Mouse (Mus musculus) gastrocnemius, postnatal 25 days (tissue): ENCODE data around the gene Gm20683. TPM values are rescaled to one million over a fixed set of nuclear protein-coding genes. Genes with fewer than 3 reads are reported as not detected.
A peak's percentile ranks its signal among the peaks of the same experiment; 100 is the strongest.
"Not testable (repeated sequence)": the region's sequence is repeated elsewhere in the genome, so short reads cannot be mapped to it uniquely, and the experiment has no call there.

ENCODE experiments used
- DNase-seq: peaks from one replicate; pipeline ENCODE4 v3.0.0; 2022
- total RNA-seq, 2 experiments: library from RNA; stranded (reverse); gene quantifications; 1 replicate in 1 of 2; 2 replicates in 1 of 2; pipeline ENCODE4 v1.2.3; 2021

Gm20683 gene
- total RNA-seq, 2 experiments from 2014 or later: 13.8 to 16.5 TPM

DNA sequence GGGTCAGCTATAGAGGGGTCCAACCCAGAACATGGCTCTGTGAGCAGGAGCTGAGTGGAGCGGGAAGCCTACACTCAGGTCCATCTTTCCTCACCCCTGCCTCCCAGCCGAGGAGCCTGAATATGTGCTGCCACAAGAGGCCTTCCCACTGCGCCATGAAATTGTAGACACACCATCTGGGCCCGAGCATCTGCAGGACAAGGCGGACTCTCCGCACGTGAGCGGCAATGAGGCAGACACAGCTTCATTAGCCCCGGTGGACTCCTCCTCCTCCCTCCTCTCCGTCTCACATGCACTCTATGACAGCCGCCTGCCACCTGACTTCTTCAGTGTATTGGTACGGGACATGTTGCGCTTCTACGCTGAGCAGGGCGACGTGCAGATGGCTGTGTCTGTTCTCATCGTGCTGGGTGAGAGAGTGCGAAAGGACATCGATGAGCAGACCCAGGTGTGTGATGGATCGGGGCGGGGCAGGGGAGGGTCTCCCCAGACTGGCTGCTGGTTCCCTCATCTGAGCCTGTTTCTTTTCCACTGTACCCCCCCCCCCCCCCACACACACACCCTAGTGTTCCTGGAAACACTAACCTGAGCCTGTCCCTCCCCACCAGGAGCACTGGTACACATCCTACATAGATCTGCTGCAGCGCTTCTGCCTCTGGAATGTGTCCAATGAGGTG is 13.9 kb downstream of the Gm20683 start:
- DNase-seq: no peak

DNA sequence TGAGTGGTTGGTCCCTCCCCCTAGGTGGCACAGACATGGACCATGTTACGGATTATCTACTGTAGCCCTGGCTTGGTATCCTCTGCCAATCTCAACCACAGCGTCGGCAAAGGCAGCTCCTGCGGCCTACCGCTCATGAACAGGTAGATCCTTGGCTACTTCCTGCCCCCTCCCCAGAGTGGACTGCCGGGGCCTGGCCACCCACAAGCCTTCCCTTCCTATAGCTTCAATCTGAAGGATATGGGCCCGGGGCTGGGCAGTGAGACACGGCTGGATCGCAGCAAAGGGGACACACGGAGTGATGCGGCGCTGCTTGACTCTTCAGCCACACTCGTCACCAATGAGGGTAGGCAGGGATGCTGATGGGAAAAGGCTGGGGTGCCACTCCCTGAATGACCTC is 14.6 kb downstream of the Gm20683 start:
- DNase-seq: no peak

DNA sequence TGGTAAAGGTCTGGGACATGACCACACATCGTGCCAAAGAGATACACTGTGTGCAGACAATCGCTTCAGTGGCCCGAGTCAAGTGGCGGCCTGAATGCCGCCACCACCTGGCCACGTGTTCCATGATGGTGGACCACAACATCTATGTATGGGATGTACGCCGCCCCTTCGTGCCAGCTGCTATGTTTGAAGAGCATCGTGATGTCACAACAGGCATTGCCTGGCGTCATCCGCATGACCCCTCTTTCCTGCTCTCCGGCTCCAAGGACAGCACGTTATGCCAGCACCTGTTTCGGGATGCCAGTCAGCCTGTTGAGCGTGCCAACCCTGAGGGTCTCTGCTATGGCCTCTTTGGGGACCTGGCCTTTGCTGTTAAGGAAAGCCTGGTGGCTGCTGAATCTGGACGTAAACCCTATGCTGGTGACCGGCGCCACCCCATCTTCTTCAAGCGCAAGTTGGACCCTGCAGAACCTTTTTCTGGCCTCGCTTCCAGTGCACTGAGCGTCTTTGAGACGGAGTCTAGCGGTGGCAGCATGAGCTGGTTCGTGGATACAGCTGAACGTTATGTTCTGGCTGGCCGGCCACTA is 15.5 kb downstream of the Gm20683 start:
- no peak for DNase-seq

DNA sequence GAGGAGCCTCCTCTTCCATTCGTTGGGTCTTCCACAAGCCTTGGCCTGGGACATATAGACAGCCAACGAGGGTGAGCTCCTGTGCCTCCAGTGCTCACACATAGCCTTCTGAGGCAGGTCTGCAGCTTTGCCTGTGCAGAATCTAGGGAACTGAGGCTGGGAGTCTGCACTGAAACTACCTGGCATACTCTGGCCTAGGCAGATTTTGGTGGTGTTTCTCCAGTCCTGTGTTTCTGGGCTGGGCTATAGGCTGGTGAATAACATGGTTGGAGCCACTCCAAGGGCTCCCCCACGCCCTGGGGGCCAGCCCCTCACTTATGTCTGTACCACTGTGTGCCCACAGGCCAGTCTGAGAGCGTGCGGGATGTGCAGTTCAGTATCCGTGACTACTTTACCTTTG is 16.3 kb downstream of the Gm20683 start:
- DNase-seq: no peak

DNA sequence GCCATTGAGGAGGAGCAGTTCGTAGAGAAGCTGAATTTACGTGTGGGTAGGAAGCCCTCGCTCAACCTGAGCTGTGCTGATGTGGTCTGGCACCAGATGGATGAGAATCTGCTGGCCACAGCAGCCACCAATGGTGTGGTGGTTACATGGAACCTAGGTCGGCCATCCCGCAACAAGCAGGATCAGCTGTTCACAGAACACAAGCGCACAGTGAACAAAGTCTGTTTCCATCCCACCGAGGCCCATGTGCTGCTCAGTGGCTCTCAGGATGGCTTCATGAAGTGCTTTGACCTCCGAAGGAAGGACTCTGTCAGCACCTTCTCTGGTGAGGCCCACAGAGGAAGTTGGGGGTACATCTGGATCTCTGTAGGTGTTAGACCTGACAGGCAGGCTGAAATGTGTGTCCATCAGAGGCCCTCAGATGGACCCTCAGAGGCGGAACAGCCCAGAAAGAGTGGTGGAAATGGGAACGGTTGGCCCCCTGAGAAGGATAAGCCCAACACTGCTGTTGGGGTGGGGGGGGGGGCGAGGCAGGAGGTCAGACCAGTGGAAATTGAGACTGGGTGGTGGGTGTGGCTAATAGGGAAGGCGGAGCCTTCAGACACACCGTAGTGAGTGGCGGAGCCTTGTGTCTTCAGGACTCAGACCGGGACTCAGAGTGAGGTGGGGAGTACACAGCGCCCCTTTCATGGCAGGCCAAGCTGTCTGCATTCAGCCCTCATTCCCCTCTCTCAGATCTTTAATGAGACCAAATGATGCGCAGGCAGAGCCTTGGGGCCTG is 17.0 kb downstream of the Gm20683 start:
- no peak for DNase-seq

DNA sequence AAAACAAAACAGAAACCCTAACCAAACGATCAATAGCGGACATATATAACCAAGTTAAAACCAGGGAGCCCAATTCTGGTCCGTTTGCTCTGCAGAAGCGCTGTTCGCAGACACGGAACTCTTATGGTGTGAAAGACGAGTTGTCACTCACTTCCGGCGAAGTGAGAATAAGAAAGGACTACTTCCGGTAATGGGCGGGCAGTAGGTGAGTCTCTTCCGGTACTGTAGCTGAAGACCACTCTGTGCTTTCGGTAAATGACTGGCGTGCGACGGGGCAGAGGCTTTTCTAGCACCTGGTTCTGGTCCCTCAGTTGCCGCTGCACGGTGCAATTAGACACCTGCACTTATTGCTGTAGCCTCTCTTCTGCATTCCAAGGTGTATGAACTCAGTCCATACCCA is 18.1 kb downstream of the Gm20683 start, which contains the start of gene Wdr24:
Gene Wdr24 (plus strand): TSS at position 176 of the 400 bp plus-strand sequence.
- DNase-seq: no peak

DNA sequence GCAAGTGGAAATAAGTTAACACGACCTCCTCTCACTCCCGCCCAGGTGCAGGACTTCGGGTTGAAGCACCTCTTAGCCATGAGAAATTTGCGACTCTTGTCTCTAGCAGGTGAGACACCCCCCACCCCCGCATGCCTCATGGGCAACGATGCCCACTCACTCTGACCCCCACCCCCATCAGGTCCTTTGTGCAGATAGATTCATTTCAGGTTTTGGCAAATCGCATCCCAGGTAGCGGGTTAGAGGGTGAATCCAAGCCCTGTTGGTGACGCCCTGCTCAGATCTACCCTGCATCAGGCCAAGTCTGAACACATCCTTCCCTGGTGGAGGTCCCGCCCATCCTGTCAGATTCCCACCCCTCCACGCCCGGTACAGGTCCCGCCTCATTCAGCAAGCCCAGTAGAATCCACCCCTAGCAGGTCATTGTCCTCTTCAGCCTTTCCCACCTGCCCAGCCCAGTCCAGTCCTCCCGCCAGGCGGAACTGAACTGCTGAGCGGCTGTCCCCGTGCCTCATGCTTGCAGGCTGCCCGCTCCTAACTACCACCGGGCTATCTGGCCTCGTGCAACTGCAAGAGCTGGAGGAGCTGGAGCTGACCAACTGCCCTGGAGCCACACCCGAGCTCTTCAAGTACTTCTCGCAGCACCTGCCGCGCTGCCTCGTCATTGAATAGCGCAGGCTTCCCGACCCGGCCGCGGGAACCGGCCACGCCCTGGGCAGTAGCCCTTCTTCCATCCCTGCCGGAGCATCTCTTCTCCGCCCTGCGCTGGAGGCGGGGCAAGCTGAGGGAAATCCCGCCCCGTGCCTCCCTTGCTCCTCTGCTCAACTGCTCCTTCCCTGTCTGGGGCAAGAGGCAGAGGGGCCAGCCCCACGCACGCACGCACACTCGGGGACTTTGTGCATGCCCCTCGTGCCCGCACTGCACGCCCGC is 22.4 kb downstream of the Gm20683 start:
- DNase-seq: no peak

DNA sequence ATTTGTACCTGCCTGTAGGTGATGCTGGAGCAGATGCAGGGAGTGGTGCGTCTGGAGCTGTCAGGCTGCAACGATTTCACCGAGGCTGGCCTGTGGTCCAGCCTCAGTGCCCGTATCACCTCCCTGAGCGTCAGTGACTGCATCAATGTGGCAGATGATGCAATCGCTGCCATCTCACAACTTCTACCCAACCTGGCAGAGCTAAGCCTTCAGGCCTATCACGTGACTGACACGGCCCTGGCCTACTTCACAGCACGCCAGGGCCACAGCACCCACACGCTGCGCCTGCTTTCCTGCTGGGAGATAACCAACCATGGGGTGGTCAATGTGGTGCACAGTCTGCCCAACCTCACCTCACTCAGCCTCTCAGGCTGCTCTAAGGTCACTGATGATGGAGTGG is 23.9 kb downstream of the Gm20683 start:
- no peak for DNase-seq

DNA sequence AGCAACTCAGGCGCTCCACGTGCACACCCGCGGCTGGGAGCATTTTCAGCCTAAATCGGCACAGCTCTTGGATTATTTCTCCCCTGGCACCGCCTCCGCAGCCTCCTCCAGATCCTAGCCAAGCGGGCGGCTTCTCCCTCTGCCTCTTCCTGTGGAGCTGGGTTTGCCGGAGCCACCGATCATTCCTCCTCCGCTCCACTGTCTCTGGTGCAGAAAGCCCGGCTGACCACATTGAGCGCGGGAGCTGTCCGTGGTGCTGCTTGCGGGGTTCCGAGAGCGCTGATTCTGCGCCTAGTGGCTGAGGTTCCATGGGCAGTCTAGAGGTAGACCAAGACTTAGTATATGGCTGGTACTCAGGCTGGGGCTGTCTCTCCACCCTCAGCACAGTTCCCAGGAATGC is 28.1 kb downstream of the Gm20683 start:
- peak; percentile 55 for DNase-seq

DNA sequence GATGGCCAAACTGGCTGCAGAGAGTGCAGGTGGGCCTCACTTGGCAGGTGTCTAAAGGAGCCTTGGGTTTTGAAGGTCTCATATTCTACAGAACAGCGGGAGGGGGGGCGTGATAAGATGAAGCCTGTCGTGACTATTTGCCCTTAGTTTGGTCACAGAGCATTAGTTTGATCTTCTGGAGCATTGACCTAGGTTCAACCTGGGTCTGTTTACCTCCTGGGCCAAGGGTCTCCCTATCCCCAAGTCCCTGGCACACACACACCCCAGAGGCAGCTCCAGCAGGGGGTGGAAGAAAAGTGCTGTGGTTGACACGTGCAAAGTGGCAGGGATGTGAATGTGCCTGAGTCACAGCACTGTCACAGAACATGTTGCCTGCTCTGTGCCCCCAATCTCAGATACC is 30.7 kb downstream of the Gm20683 start:
- no peak for DNase-seq

DNA sequence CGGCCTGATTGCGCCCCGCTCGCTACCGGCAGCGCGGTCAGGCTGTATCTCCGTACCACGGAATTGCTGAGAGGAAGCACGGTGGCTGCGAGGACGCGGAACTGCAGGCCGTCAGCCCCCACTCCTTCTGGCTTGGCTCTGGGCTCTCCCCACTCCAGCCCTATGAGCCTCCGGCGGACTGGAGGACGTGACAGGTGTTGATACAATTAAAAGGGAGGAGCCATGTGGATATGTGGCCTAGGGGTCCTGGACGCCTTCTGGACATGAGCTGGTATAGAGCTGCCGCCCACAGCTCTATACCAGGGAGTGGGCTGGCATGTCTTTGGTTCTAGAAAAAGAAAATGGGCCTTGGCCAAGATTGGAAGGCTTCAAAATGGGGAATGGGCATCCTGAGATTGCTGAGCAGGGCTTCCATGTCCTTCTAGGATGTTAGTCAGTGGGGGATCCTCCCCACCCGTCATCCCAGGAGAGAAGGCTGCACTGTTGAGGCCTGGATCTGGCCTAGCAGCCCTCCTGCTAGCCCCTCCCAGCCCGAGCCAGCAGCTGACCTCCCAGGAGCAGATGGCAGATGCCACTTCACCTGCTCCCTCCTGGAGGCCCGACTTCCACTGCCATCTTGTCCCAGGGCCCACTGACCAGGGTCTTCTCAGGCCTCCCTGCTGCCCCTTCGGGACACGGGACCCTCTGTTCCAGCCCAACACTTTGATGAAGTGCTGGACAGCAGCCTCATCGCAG is 31.8 kb downstream of the Gm20683 start:
- DNase-seq: no peak

DNA sequence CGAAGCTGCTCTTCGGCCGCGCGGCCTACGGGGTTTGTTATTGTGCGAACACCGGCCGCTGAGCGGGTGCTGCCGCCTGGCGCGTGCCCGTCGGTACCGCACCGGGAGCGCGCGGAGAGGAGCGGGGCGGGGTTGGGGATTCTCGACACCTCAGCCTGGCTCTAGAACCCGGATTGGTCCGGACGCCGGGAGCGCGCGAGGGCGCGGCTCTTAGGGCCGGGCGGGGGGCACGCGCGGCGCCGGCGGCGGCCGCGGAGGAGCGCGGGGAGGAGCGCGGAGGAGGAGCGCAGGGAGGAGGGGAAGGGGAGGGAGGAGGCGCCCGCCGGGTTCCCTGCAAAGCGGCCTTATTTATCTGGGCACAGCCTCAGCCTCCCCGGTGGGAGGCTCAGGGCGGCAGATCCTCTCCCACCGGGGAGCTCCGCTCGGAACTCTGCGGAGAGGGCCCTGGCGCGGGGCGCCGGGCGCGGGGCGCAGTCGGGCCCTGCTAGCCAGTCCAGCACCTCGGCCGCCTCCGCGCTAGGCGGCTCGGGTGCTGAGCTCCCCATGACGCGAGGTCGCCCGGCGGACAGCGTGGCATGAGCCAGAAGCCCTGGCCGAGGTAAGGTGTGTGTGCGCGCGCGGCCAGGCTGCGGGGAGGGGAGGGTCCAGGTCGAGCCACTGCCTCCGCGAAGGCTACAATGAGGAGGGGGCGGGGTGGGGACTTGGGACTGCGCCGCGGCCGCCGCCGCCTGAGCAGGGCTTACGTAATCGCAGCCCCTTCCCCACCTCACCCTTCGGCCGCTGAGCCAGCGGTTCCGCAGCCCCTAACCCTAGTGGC is 32.6 kb downstream of the Gm20683 start, which contains the start of gene Fbxl16:
Gene Fbxl16 (plus strand): TSS at position 297 of the 817 bp plus-strand sequence.
- DNase-seq: peak; percentile 55

DNA sequence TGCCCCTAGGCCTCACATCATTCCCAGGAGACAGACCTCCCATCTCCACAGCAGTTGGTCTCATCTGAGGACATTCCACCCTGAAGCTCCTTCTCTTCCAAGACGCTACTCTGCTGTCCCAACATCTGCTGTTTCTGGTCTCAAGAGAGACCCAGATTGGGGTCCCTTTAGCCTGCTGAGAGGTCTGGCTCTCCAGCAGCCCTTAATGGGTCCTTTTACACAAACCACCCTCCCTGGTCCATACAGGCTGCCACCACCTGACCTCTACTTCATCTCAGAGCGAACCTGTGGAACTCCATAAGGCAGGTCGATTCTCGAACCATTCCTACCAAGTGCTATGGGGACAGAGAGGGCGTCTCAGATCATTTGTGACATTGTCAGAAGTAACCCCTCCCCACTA is 33.5 kb downstream of the Gm20683 start:
- no peak for DNase-seq

DNA sequence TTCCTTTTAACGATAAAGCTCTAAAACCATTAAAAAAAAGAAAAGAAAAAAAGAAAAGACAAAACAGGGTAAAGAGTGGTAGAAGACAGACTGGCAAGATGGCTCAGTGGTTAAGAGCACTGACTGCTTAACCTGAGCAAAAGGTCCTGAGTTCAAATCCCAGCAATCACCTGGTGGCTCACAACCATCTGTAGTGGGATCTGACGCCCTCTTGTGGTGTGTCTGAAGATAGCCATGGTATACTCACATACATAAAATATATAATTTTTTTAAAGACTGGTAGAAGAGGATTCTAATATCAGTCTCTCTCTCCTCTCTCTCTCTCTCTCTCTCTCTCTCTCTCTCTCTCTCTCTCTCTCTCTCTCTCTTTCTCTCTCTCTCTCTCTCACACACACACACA is 34.1 kb downstream of the Gm20683 start:
- DNase-seq: not testable (repeated sequence)

DNA sequence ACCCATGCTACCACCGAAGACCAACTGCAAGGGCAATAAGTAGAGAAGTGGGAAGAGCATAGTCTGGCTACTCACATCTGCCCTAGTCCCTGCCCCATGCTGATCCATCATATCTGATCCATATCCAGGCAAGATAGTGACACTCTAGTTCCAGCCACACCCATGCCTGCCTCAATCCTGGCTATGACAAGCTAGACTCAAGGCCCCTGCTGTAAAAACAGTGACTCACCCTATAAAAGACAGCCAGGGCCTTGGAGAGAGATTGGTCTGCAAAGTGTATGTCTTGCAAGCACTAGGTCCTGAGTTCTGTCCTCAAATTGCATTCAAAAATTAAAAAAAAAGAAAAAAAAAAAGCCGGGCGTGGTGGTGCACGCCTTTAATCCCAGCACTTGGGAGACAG is 35.1 kb downstream of the Gm20683 start:
- no peak for DNase-seq

DNA sequence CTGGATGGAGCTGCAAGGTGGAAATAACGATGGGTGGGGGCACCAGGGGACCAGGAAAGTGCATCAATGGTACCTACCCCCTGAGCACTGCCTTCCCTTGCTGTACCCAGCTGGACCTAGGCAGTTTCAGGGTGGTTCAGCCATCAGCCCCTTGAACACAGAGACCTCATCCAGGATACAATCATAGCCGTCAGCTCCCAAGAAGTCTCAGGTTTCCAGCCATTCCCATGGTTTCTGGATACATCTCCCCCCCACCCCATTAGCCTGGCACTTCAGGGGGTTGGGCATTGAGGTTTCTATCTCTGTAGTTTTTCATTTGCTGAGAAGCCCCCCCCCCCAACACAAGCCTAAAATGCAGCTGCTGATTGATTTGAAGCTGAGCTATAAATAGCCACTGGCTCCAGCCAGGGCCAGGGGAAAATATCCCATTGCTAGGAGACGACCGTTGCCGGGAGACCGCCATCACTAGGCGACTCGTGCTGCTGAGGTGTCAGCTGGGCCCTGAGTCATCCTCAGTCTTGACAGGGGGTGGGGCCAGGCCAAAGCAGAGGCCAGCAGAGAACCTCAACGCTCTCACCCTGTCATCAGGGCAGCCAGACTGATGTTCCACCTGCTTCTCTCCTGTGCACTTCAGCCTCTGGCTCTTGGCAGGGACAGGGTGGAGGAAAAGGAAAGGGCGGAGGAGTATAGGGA is 38.6 kb downstream of the Gm20683 start:
- peak; percentile 55 for DNase-seq

DNA sequence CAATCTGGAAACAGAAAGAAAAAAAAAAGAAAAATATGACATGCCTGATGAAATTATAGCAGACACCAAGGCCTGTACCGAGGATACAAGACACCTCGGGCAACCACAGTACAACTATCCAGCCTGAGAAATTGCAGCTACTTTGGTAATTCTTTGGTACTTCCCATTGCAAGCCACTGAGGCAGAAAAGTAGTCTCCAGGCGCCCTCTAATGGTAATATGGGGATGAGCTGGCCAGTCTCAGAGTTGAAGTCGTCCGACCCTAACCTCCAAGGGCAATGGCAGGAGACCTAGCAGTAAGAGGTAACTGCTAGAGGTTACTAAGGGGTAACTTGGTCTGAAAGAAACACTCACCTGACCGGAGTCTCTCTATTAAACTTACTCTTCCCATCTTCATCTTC is 40.5 kb downstream of the Gm20683 start:
- DNase-seq: no peak

DNA sequence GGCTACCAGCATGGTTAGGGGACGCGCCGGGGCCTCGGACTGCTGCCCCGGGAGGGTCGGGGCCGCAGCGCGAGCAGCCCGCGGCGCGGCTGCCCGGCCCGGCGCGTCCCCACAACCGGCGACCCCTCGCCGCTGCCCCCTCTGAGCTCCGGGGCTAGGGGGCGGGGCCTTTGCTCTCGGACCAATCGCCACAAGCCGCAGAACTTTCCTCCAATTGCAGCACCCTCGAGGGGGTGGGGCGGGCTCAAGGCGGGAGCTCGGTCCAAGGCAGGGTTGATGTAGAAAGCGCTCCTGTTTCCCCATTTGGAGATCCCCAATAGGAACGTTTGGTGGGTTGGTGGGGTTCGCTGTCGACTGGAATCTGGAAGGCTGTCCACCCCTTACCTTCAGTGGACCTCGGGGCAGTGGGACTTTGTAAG is 44.6 kb downstream of the Gm20683 start, which contains the start of gene Metrn:
Gene Metrn (minus strand): TSS at position 186 of the 419 bp plus-strand sequence.
- DNase-seq: peak; percentile 89

DNA sequence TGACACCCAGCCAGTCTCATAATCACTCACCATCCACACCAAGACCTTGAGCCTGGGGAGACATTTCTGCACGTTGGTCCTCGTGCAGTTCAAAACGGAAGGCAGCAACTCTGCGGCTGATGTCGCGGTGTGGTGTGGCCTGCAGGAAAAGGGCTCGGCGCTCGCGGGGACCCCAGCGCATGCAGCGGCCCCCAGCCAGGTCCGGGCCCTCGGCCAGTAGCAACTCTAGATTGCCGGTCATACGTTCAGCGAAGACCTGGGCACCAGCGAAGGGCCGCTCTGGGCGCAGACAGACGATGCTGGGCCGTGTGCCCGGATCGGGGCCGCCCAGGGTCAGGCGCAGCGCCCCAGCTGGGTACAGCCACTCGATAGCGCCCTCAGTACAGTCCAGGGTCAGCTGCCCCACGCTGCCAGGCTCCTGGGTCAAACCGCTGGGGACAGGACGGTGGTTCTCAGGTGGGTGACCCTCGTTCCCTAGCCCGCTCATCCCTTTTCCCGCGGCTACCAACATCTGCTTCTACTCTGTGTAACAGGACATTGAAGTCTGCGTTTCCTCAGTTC is 45.3 kb downstream of the Gm20683 start:
- peak; percentile 76 for DNase-seq
